Mouse (Mus musculus) common myeloid progenitor, adult 5-6 weeks (primary cell): ENCODE measurements around the gene Srpr. TPM values are rescaled to one million over a fixed set of nuclear protein-coding genes. Genes with fewer than 3 reads are reported as not detected.

Experiments
- ATAC-seq: replicated peaks from 2 replicates; pipeline ENCODE4 v1.8.0; 2016; ENCODE audit warnings: low read depth, mild to moderate bottlenecking, moderate TSS enrichment, inconsistent platforms; ENCODE audit not compliant: poor library complexity, severe bottlenecking
- total RNA-seq: library from RNA; stranded (forward); fragments of 200-1000, 187-1606 nt; gene quantifications from 2 replicates; pipeline ENCODE4 v1.2.3, GENCODE M21; 2017

Gene Srpr
- total RNA-seq, 1 experiment from 2014 or later, result 72.6 TPM

- no peak for ATAC-seq
Measured at GRCm38 (mm10) chr9:35187351-35187903, 12.5 kb upstream of the Srpr start.

GRCm38 (mm10) chr9:35188700-35189099 lies 11.3 kb upstream of the Srpr start:
- no peak for ATAC-seq

- no peak for ATAC-seq
Measured at GRCm38 (mm10) chr9:35192983-35193542, 6.9 kb upstream of the Srpr start.

- ATAC-seq, result no peak
Measured at GRCm38 (mm10) chr9:35194048-35194447, 5.9 kb upstream of the Srpr start.

- no peak for ATAC-seq
Measured at GRCm38 (mm10) chr9:35197625-35198024, 2.4 kb upstream of the Srpr start.

- no peak for ATAC-seq
Measured at GRCm38 (mm10) chr9:35198351-35198750, 1.6 kb upstream of the Srpr start.

- ATAC-seq, result peak; percentile 23
Measured at GRCm38 (mm10) chr9:35198945-35199771, 817 bp upstream of the Srpr start.

- ATAC-seq, result no peak
Measured at GRCm38 (mm10) chr9:35200529-35201060, 620 bp downstream of the Srpr start.

GRCm38 (mm10) chr9:35203536-35203935 lies 3.6 kb downstream of the Srpr start:
- no peak for ATAC-seq

- ATAC-seq, result no peak
Measured at GRCm38 (mm10) chr9:35204421-35204820, 4.4 kb downstream of the Srpr start.

GRCm38 (mm10) chr9:35210542-35211474 lies 10.8 kb downstream of the Srpr start, which contains the start of gene Foxred1:
Gene Foxred1 (minus strand): TSS chr9:35211055.
- peak; percentile 95 for ATAC-seq

- peak; percentile 6; the same call in 1 of the 2 replicates for ATAC-seq
Measured at GRCm38 (mm10) chr9:35211573-35212511, 11.9 kb downstream of the Srpr start.

GRCm38 (mm10) chr9:35217963-35218362 lies 18.0 kb downstream of the Srpr start:
- no peak for ATAC-seq

GRCm38 (mm10) chr9:35223466-35223865 lies 23.5 kb downstream of the Srpr start:
- ATAC-seq, result no peak

- ATAC-seq, result no peak
Measured at GRCm38 (mm10) chr9:35228671-35229070, 28.7 kb downstream of the Srpr start.

GRCm38 (mm10) chr9:35235996-35236395 lies 36.0 kb downstream of the Srpr start:
- ATAC-seq, result no peak

- no peak for ATAC-seq
Measured at GRCm38 (mm10) chr9:35238371-35238770, 38.4 kb downstream of the Srpr start.

GRCm38 (mm10) chr9:35238915-35239571 lies 39.1 kb downstream of the Srpr start:
- no peak for ATAC-seq
